Mouse (Mus musculus) kidney, postnatal 0 days (tissue): ENCODE data around the gene Gm19345. TPM values are rescaled to one million over a fixed set of nuclear protein-coding genes. Genes with fewer than 3 reads are reported as not detected.

Source experiments
- ATAC-seq: fragments of 200-750 bp; cut with Nextera tagmentation; replicated peaks from 2 replicates; pipeline ENCODE4 v1.8.0; 2017; ENCODE audit warnings: low read depth, moderate number of reproducible peaks, moderate TSS enrichment, moderate library complexity; ENCODE audit not compliant: low FRiP score
- DNase-seq: peaks from one replicate; pipeline ENCODE4 v3.0.0-alpha.2; 2016; ENCODE audit warnings: low spot score
- H3K27ac ChIP-seq: fragments of 300-500 bp; sonication (generic); 2 replicates; pipeline ENCODE4 v1.5.1; 2014; ENCODE audit warnings: mild to moderate bottlenecking
- H3K27me3 ChIP-seq: fragments of 300-500 bp; sonication (generic); 2 replicates; pipeline ENCODE4 v1.6.1; 2014; ENCODE audit warnings: low read length, mixed read lengths; ENCODE audit not compliant: insufficient read depth
- H3K36me3 ChIP-seq: fragments of 300-500 bp; sonication (generic); 2 replicates; pipeline ENCODE4 v1.6.1; 2014; ENCODE audit warnings: low read length, mixed read lengths; ENCODE audit not compliant: insufficient read depth
- H3K4me1 ChIP-seq: fragments of 300-500 bp; sonication (generic); replicated peaks from 2 replicates; pipeline ENCODE4 v1.6.1; 2014; ENCODE audit warnings: antibody characterized with exemption, low read length, mixed read lengths; ENCODE audit not compliant: insufficient read depth
- H3K4me2 ChIP-seq: fragments of 300-500 bp; sonication (generic); 2 replicates; pipeline ENCODE4 v1.6.1; 2014; ENCODE audit warnings: mild to moderate bottlenecking, low read length, moderate library complexity, mixed read lengths
- H3K4me3 ChIP-seq: fragments of 300-500 bp; sonication (generic); replicated peaks from 2 replicates; pipeline ENCODE4 v1.5.1; 2014; ENCODE audit warnings: low read depth, low read length
- H3K9ac ChIP-seq: fragments of 300-500 bp; sonication (generic); 2 replicates; pipeline ENCODE4 v1.6.1; 2014; ENCODE audit warnings: low read depth, low read length
- H3K9me3 ChIP-seq: fragments of 300-500 bp; sonication (generic); replicated peaks from 2 replicates; pipeline ENCODE4 v1.6.1; 2016; ENCODE audit warnings: low read length, inconsistent platforms, mixed read lengths
- CTCF ChIP-seq: IDR thresholded peaks from 2 replicates; pipeline ENCODE4 v1.5.1; 2016; ENCODE audit warnings: antibody characterized with exemption, low read depth, mild to moderate bottlenecking, moderate library complexity
- WGBS: fragments of 180-500 bp; shearing (Covaris S2); extraction: QIAGEN DNeasy Blood & Tissue Kit; methylation state at CpG from one replicate; pipeline ENCODE4 v1.1.7; 2014; 5-methylcytosine and 5-hydroxymethylcytosine counted together
- polyA plus RNA-seq: library from polyadenylated mRNA; unstranded; fragments of >200 nt; fragmentation: Nextera tagmentation; extraction: Ambion mirVana; gene quantifications from 2 replicates; pipeline ENCODE4 v1.2.1, GENCODE M21; 2015

Gm19345 gene
- polyA plus RNA-seq, 1 experiment from 2014 or later: not detected

GRCm38 (mm10) chr7:19844521-19845171, 7.2 kb upstream of the Gm19345 start:
- H3K9me3 ChIP-seq: no peaks in the 10 kb centered on the region
- no peaks in the 10 kb centered on the region for H3K36me3 ChIP-seq
- DNase-seq: no peak
- no peak overlapping the region for H3K27ac ChIP-seq
- 69% methylated on average over 15 of the region's 15 CpGs for WGBS
- H3K9ac ChIP-seq: no peak overlapping the region
- H3K4me2 ChIP-seq: no peak overlapping the region
- H3K4me3 ChIP-seq: no peak overlapping the region
- H3K27me3 ChIP-seq: no peaks in the 10 kb centered on the region
- no peak for ATAC-seq
- no peaks in the 10 kb centered on the region for H3K4me1 ChIP-seq
- no peak for TF ChIP-seq CTCF

GRCm38 (mm10) chr7:19853526-19853925, 1.7 kb downstream of the Gm19345 start:
- peaks cover 5% of the 10 kb centered on the region; the same call in 1 of the 2 replicates for H3K27me3 ChIP-seq
- WGBS: 86% methylated on average over 20 of the region's 20 CpGs
- no peak overlapping the region for H3K27ac ChIP-seq
- no peak overlapping the region for H3K4me2 ChIP-seq
- no peak overlapping the region for H3K4me3 ChIP-seq
- H3K36me3 ChIP-seq: no peaks in the 10 kb centered on the region
- no peak for DNase-seq
- no peaks in the 10 kb centered on the region for H3K4me1 ChIP-seq
- no peak overlapping the region for H3K9ac ChIP-seq
- ATAC-seq: no peak
- TF ChIP-seq CTCF: no peak
- H3K9me3 ChIP-seq: no peaks in the 10 kb centered on the region

GRCm38 (mm10) chr7:19855663-19856062, 3.9 kb downstream of the Gm19345 start:
- 64% methylated on average over 5 of the region's 5 CpGs for WGBS
- ATAC-seq: no peak
- H3K36me3 ChIP-seq: no peaks in the 10 kb centered on the region

GRCm38 (mm10) chr7:19856283-19856682, 4.5 kb downstream of the Gm19345 start:
- H3K4me3 ChIP-seq: no peak overlapping the region
- H3K9me3 ChIP-seq: no peaks in the 10 kb centered on the region
- no peaks in the 10 kb centered on the region for H3K36me3 ChIP-seq
- H3K27me3 ChIP-seq: no peaks in the 10 kb centered on the region
- ATAC-seq (no peak), DNase-seq (no peak)
- no peak for TF ChIP-seq CTCF
- 84% methylated on average over 6 of the region's 6 CpGs for WGBS
- no peak overlapping the region for H3K27ac ChIP-seq
- no peak overlapping the region for H3K9ac ChIP-seq
- no peak overlapping the region for H3K4me2 ChIP-seq
- H3K4me1 ChIP-seq: no peaks in the 10 kb centered on the region

More at GRCm38 (mm10) chr7:19855663-19856062, 3.9 kb downstream of the Gm19345 start:
- DNase-seq: no peak
- no peaks in the 10 kb centered on the region for H3K4me1 ChIP-seq
- H3K9ac ChIP-seq: no peak overlapping the region
- H3K4me3 ChIP-seq: no peak overlapping the region
- no peak overlapping the region for H3K4me2 ChIP-seq
- peaks cover 2% of the 10 kb centered on the region; the same call in 1 of the 2 replicates for H3K27me3 ChIP-seq
- H3K27ac ChIP-seq: no peak overlapping the region
- no peak for TF ChIP-seq CTCF
- H3K9me3 ChIP-seq: no peaks in the 10 kb centered on the region

- Histone ChIP-seq H3K9me3 (no peaks in the 10 kb centered on the region), H3K4me1 (no peaks in the 10 kb centered on the region), H3K27ac (no peak overlapping the region), H3K4me3 (no peak overlapping the region), H3K4me2 (no peak overlapping the region), H3K9ac (no peak overlapping the region), H3K36me3 (no peaks in the 10 kb centered on the region), H3K27me3 (no peaks in the 10 kb centered on the region)
- ATAC-seq: no peak
- DNase-seq: no peak
- WGBS: 61% methylated on average over 10 of the region's 10 CpGs
- TF ChIP-seq CTCF: no peak
These were observed 7.9 kb downstream of the Gm19345 start for GRCm38 (mm10) chr7:19859740-19860139.

GRCm38 (mm10) chr7:19861199-19861598, 9.4 kb downstream of the Gm19345 start, which contains the start of gene Ceacam16:
TSS of gene Ceacam16 (minus strand) at chr7:19861299.
- H3K4me2 ChIP-seq: no peak within 1 kb of the TSS

More at GRCm38 (mm10) chr7:19861199-19861598, 9.4 kb downstream of the Gm19345 start, which contains the start of gene Ceacam16:
- no peak for TF ChIP-seq CTCF
- Histone ChIP-seq H3K27me3 (no peaks in the 10 kb centered on the region), H3K36me3 (no peaks in the 10 kb centered on the region), H3K27ac (no peak within 1 kb of the TSS), H3K4me1 (no peaks in the 10 kb centered on the region), H3K9me3 (no peaks in the 10 kb centered on the region), H3K9ac (no peak within 1 kb of the TSS), H3K4me3 (no peak within 1 kb of the TSS)
- no peak for DNase-seq
- 81% methylated on average over 9 of the region's 9 CpGs for WGBS
- no peak for ATAC-seq
